Mouse (Mus musculus): ENCODE measurements around the gene Gpsm1.

GRCm38 (mm10) chr2:26357484-26357883 lies 42.2 kb downstream of the Gpsm1 start:
- no peak for TF ChIP-seq CTCF (IDR thresholded peaks at IDR 0.05; ENCODE audit: control insufficient read depth, insufficient read depth, insufficient replicate concordance, low read depth, low read length)
- no peak for TF ChIP-seq POLR2A (IDR thresholded peaks at IDR 0.05; ENCODE audit: control insufficient read depth, low read depth, low read length)

Measured in testis, adult 2 months (tissue).